Mouse (Mus musculus): ENCODE data around the gene Kcnh1.

Gene Kcnh1

DNA sequence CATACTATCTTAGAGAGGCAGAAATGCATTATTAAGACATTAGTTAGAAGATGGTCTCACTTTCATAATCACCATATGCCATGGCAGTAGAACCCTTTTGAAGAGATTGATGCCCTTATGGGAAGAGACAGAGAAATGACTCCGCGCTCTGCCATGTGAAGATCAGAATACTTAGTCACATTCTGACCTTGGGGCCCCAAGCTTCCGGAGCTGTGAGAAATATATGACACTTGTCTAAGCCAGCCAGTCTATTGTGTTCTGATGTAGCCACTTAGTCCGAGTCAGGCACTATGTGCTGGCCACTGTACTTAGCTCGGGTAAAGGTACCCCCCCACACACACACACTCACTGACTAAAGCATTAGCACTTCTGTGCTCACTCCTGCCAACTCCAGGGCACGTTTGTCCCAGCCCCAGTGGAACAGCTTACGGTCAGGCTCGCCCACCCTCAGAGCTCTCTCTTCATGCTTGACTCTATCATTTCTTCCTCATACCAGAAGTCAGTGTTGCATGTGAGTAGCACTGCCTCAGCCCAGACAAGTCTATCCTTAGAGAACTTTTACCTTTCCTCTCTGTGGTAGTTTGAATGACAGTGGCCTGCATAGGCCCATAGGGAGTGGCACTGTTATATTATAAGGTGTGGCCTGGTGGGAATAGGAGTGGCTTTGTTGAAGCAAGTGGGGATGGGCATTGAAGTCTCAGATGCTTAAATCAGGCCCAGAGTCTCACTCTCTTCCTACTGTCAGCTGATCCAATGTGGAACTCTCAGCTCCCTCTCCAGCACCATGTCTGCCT is 212.5 kb downstream of the Kcnh1 start:
- DNase-seq (ENCODE audit: low read depth in 1 of 2, low spot score in 2 of 2) = no peak

DNA sequence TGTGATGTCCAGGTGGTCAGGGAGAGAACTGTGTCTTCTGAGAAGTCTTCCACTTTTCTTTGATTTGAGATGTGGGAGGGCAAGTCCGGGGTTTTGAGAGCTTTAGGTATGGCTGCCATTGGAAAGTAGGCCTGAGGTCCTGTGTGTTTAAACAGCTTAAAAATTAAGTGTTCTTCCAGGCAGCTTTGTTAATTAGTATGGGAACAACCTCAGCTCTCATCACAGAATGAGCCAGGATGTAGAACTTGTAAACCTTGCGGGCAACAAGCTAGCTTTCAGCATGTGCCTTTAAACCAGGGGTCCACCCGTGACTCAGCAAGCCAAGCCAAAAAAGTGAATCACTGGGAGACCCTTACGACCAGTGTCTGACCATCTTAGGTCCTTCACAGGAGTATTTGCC is 214.6 kb downstream of the Kcnh1 start:
- DNase-seq (ENCODE audit: low read depth in 1 of 2, low spot score in 2 of 2) = no peak

DNA sequence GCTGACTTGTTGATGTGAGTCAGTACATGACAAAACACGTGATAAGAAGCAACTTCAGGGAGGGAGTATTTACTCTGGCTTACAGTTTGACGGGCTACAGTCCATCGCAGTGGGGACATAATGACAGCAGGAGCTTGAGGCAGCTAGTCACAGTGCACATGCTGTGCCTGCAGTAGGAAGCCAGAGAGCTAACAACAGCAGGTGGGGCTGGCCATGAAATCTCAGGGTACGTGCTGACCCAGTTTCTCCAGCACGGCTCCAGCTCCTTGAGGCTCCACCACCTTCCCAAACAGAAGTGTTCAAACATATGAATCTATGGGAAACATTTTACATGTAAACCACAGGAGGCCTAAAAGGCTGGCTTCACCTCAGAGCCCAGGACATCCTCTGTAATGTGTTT is 216.0 kb downstream of the Kcnh1 start:
- no peak for DNase-seq (ENCODE audit: low read depth in 1 of 2, low spot score in 2 of 2)

DNA sequence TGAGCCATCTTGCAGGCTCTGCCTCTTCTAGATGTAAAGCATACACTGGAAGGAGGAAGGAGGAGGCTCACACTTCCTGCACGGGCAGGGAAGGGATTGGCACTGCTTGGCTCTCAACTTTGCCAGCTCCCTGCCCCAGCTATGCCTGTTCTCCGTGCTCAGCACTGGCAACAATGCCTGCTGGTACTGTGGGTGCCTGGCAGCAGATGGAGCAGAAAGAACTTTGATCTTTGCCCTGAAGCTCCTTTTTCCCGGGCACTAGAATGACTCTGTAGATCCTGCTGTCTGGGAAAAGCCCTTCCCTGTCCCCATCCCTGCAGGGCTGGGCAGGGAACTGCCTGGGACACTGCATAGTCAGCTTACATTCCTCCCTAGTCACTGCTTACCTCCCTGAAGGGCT is 225.2 kb downstream of the Kcnh1 start:
- DNase-seq (ENCODE audit: low read depth in 1 of 2, low spot score in 2 of 2) = no peak

DNA sequence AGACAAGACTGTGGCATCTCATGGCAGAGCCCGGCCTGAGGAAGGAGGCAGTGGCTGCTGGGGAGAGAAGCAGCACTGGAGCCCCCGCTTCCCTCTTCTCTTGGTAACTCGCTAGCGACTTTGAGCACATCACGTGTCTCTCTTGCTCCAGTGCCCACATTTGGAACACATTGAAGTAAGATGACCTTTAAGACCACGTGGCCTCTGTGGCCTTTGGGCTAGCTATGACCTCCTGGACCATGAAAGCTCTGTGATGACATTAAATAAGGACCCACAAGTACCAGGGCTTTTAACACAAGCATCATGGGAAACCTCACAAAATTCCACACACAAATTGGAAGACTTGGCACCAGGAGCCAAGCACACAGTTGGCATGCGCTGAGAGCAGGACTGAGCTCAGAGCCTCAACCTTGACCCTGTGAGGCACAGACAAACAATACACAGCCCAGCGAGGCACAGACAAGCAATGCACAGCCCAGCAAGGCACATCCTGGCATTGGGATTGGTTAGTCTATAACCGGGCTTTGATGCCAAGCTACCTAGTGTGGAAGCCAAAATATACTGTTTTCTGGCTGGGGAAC is 225.8 kb downstream of the Kcnh1 start:
- no peak for DNase-seq (ENCODE audit: low read depth in 1 of 2, low spot score in 2 of 2)

DNA sequence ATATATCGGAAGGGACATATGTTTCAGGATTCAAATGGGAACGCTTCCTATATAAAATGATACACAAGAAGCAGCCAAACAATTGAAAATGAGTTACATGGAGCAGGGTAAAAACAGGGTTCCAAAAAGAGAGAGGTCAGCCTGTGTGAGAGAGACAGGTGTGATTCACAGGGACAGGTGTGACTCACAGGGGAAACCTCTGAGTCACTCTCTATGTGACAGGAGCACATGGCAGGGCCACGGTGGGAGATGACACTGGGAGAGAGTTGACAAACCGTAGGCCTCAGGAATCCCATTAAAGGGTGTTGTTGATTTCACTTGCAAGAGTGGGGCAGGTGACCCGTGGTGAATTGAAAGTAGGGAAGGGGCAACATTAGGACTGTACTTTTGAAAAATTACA is 228.6 kb downstream of the Kcnh1 start:
- DNase-seq (ENCODE audit: low read depth in 1 of 2, low spot score in 2 of 2) = no peak

DNA sequence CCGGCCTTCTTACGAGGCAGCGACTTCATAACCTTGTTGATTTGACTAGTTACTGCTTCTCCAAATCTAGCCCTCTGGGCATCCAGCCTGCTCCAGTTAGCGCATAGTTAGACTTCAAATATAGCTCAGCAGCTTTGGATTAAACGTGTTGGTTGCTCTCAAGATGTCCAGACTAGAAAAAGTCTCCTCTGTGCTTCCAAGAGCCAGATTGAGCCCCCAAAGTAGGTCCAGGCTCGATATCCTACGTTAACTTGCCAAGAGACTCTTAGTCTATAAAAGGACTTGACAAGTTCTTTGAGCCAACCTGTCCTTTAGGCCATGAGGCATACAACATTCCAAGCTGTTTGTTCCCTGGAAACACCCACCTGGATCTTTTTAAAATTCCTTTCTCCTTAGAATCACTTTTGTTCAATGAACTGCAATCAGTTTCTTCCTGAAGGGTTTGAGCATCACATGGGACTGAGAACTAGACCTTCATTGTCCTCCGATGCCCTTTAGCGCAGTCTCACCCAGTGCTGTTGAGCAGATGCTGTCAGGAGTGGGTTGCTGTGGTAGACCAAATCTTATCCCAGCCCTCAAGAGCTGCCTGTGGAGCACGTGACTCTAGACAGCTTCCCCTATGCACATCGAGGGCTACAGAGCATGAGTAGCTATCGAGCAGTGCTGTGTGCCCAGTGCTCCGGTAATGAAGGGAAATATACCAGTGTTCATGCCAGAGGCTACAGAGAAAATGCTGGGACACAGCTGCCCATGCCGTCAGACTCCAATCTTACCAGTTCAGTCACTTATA is 231.0 kb downstream of the Kcnh1 start:
- DNase-seq (ENCODE audit: low read depth in 1 of 2, low spot score in 2 of 2) = no peak

DNA sequence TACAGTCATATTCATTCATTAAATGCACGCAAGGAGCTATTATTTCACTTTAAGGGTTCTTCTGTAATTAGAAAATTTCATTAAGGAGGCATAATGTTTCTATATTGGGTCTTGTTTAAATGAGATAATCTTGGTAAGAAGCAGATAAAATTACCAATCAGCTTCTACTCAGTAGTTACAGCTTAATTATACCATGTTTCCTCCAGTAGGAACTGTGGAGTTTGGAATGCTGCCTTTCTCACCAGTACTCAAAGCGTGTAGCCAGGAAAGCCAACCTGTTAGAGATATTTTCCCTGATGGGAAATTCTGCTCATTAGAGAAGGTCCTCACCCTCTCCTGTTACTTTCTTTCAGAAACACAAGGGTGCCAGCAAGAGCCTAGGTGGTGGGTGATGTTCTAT is 240.8 kb downstream of the Kcnh1 start:
- DNase-seq (ENCODE audit: low read depth in 1 of 2, low spot score in 2 of 2) = no peak

DNA sequence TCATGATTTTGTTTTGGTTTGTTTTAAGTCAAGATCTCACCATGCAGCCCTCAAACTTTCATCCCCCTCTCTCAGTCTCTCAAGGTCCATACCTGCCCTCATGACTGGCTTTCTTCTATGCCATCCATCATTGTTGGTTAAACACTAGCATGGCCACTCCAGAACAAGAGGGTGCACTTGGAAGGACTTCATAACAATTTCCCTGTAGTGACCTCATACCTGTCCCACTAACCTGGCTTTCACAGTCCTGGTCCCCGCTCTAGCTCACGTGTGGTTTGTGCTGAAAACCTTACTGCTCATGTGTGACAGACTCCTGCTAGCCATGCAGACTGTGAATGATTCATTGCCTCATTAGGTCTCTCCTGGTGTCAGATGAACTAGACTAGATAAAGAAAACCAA is 244.9 kb downstream of the Kcnh1 start:
- no peak for DNase-seq (ENCODE audit: low read depth in 1 of 2, low spot score in 2 of 2)

DNA sequence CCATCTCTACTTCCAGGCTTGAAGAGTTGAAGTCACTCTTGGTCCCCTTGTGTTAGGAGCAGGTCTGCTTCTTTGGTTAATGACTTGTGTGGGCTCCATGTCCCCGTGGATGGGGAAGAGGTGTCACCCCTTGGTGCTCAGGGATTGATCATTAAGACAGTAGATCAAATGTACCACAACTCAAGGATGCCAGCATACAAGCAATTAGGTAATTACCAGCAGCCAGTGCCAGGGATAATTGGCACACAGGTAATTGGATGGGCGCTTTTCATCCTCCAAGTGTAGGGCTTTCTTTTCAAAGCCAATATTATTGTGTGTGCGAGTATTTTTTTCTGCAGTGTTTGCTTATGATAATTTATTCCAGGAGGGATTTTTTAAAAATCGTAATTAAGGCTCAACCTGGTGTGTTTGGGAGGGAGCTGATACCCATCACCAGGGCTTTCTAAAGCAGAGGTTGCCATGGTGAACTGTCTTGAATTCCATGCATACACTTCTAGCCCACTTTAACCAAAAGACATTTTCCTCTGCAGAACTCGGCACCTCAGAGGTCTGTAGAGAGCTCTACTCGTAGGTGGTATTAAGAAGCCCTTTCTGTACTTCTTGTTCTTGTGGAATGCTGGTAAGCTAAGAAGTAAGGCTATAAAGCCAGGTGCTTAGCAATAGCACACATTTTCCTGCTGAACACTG is 248.7 kb downstream of the Kcnh1 start:
- no peak for DNase-seq (ENCODE audit: low read depth in 1 of 2, low spot score in 2 of 2)

DNA sequence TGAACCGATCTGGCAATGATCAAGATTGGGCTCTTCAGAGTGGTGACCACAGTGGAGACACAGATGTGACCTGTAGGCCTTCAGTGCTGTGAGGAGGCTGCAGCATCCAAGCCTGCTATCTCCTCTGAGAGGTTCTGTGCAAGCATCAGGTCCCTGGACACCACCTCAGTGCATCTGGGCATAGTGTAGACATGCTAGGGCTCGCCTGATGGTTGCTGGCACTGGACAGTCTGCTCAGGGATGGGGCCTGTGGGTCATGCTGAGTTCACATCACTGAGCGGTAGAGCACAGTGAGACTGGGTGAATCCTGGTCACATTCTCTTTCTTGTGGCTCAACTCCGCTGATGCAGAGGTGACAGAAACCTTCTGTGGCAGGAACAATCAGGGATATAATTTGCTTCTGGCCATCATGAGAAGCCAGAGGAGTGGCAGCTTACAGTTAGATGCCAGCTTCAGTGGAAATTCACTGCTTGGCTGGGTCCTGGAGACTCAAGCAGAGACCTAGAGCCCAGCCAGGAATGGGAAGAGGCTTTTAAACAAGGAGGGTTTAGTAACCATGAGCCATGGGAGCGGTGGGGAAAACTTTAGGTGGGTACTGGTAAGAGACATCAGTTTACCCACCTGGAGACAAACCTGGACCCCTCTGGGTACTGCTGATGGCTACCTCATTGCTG is 252.3 kb downstream of the Kcnh1 start:
- DNase-seq (ENCODE audit: low read depth in 1 of 2, low spot score in 2 of 2) = no peak

DNA sequence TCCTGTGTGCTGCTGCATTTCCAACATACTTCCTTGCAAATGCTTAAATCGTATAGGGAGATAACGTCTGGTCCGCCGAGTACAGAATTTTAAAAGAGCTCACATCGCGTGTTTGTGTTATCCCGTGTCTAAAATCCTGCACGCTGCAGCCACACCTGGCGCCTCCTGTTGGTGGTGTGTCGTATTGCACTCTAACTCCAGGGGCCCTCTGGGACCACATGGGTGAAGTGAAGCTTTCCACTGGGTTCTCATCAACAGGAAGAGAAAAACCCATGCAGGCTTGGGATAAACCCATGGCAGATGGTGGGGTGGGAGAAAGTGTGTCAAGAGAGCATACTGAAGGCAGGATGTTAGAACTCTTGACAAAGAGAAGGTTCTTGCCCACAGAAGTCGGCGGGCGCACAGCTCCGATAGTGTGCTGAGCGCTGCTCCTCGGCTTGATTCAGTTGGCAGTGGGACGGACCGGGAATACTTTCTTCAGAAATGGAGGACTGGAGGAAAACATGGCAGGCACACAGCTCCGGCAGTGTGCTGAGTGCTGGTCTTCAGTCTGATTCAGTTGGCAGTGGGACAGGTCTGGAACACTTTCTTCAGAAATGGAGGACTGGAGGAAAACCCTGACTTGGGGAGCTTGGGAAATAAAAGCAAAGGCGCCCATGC is 253.6 kb downstream of the Kcnh1 start:
- no peak for DNase-seq (ENCODE audit: low read depth in 1 of 2, low spot score in 2 of 2)

DNA sequence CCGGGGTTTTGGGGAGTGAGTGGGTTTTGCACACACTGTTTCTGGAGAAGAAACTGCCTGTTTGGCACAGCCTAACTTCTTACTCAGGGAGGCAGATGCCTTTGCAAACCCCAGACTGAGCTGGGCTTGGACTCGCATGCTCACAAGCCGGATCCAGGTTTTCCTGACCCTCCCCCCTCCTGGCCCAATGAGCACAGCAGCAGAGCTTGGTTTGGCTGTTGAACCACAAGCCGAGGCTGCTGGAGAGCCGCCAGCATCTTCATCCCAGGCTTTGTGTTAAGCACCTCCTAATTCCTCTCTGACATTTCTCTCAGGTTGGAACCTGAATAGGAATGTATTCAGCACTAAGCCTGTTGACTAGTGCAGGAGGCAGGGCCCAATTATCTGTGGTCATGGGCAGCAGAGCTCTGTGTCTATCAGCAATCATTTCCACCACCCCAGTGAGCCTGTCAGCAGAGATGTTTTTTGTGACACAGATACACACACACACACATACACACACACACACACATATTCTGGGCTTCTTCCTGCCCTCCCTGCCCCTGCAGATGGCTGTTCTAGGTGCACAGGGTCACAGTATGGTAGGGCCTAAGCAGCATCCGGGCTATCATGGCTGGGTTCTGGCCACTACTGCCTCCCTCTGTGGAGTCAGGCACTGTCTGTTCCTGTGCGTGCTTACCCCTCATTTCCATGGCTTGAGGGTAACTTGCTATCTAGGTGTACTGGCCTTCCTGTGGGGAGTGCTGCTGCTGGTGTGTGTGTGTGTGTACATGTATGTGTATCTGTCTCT is 254.3 kb downstream of the Kcnh1 start:
- no peak for DNase-seq (ENCODE audit: low read depth in 1 of 2, low spot score in 2 of 2)

DNA sequence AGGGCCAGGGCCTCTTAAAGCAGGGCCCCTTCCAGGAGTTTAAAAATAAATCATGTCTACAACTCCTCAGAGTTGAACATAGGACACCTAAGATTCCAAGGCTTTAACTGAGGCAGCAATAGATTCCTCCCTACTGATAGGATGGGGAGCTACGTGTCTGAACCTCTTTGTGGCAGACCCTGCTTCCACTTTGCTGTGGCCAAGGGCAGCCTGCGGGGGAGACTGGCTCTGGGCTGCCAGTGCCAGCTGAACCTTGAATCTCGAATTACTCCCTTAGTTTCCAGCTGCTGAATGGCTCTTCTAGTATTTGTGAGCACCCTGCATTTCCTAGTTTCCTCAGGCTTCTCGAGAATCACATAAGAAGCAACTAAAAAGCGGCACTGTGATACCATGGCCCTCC is 255.6 kb downstream of the Kcnh1 start:
- DNase-seq (ENCODE audit: low read depth in 1 of 2, low spot score in 2 of 2) = no peak

DNA sequence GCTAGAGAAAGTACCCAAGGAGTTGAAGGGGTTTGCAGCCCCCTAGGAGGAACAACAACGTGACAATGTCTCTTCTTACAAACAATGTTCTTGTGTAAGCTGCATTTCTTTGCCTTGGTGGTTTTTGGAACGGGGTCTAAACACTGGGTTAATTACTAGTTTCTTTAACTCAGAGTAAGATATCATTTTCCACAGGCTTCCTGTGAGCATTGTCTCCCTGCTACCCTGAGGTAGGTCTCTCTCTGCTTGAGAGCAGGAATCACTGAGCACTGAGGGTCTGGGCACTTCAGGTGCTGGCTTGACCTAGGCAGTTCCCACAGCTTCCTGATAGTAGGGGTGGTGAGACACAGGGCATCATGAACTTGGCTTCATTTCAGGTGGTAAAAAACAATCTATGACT is 257.1 kb downstream of the Kcnh1 start:
- no peak for DNase-seq (ENCODE audit: low read depth in 1 of 2, low spot score in 2 of 2)

DNA sequence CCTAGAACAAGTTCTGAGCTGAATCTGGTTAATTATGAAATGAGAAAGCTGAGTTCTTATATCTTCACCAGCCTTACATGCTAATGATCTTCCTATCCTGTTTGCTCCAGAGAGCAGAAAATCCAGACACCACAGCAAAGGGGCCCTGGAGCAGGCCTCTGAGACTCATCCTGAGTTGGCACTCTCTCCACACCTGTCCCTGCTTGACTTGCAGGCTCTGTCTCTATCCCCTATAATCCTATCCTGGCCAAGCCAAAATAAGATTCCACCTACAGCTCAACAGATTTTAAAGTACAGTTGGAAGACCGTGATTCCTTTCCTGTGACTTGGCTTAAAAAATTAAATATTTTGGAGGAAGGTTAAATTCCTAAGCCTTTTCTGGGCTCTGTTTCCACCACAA is 257.9 kb downstream of the Kcnh1 start:
- no peak for DNase-seq (ENCODE audit: low read depth in 1 of 2, low spot score in 2 of 2)

DNA sequence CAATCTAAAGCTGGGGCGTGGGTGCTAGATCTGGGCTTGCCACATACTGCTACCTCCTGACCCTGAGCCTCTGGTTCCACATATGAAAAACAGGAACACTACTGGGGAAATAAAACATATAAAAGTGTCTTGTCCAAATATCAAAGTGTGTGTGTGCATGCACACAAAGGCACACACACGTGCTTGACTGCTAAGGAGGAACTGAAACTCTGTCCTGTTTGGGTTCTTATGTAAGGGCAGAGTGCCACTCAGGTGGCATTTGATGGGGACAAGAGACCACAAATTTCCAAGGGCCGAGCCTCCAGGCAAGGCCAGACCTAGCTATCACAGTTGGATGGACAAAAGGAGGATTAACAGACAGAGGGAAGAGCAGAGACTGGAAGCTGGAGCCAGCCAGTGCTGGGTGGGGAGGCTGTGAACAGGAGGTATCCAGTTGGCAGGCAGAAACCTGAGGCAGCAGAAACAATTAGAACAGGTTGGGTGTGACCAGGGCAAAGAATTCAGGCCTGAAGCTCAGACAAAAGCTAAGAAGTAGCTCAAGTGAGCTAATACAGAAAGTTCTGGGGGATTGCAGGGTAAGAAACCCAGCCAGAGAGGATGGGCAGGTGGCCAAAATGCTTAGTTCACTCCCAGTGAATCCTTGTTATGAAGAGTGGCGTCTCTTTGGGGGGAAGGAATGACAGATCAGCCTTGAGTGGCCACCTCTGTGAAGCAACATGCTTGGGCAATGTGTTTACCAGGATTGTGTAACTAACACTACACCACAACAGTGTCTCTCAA is 259.2 kb downstream of the Kcnh1 start:
- DNase-seq (ENCODE audit: low read depth in 1 of 2, low spot score in 2 of 2) = no peak

DNA sequence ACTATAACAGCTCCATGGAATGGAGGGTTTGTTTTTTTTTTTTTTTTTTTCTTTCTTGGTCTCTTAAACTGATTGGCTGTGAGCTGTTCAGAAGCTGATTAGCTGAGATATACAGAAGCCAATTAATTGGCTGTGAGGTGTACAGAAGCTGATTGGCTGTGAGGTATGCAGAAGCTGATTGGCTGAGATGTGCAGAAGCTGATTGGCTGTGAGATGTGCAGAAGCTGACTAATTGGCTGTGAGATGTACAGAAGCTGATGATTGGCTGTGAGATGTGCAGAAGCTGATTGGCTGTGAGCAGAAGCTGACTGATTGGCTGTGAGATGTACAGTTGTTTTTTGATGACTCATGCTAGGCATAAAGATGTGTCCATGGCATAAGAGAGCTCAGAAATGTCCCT is 259.9 kb downstream of the Kcnh1 start:
- DNase-seq (ENCODE audit: low read depth in 1 of 2, low spot score in 2 of 2) = no peak

DNA sequence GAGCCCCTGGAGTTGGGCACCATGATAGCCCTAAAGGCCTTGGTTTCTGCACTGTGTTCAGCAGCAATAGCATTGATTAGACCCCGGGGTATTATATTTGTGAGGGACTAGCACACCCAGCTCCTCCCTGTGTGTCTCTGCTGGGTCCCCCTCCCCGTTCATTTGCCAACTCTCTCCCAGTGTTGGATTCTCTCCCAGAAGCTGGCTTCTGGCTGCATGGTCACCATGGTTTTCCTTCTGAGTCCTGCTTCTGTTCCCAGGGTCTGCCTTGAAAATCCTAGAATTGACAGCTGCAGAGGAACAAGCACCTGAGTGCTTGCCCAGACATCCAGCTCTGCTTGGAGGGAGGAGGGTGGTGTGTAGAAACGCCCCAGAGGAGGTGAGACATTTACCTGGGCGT is 261.1 kb downstream of the Kcnh1 start:
- DNase-seq (ENCODE audit: low read depth in 1 of 2, low spot score in 2 of 2) = no peak
